Mouse (Mus musculus) adrenal gland, postnatal 10 days (tissue): ENCODE measurements around the gene Rnf31. TPM values are rescaled to one million over a fixed set of nuclear protein-coding genes. Genes with fewer than 3 reads are reported as not detected.

Source experiments
- DNase-seq: peaks from one replicate; pipeline ENCODE4 v3.0.0; 2021; ENCODE audit warnings: mixed read lengths
- total RNA-seq, 2 experiments: library from RNA; stranded (reverse); gene quantifications; 2 replicates each; pipeline ENCODE4 v1.2.3; 2021

The Rnf31 gene
- total RNA-seq, 2 experiments from 2014 or later: 26.7 to 36.2 TPM

DNA sequence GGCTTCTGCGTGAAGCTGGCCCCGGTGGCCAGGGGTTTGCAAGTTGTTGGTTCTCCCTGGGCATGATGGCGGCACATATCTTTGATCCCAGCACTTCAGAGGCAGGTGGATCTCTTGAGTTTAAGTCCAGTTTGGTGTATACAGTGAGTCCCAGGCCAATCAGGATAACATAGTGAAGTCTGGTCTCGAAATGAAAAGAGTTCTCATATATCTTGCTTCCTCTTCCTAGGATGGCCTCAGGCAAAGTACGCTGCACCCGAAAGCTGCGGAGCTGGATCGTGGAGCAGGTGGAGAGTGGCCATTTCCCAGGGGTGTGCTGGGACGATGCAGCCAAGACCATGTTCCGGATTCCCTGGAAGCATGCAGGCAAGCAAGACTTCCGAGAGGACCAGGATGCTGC, 13.3 kb downstream of the Rnf31 start:
- DNase-seq: no peak

DNA sequence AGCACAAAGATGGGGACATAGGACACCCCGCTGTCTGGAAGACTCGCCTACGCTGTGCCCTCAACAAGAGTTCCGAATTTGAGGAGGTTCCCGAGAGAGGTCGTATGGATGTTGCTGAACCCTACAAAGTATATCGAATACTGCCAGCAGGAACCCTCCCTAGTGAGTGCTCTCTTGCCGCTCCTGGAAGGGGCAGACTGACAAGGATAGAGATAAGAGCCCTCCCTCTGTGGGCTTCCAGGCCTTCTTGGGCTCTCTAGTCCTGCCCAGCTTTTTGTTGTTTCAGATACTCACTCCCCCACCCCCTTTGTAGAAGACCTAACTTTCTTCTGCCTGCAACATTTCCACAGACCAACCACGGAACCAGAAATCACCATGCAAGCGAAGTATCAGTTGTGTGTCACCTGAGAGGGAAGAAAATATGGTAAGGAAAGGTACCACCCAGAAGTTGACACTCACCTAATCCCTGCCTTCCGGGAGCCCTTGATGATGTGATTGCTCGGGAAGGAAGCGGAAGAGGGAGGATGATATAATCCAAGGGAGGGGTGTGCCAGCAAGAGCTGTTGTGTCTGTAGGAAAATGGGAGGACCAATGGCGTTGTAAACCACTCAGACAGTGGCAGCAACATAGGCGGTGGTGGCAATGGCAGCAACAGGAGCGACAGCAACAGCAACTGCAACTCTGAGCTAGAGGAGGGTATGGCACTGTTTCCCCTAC, 14.4 kb downstream of the Rnf31 start:
- DNase-seq: no peak

DNA sequence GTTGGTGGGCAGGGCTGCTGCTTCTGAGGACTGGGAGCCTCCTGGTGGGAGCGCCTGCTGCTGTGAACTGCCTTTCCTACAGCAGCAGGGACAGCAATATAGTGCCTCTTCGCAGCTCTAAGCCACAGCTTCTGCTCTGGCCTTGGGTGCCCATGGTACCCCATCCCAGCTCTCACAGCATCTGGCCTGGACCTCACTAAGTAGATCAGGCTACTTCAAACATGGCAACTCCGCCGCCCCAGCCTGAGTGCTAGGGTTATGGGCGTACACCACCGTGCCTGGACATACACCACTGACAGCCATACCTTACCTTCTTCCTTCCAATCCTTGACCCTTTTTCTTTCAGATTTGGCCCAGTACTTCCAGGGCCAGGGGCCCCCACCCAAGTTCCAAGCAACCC, 16.8 kb downstream of the Rnf31 start:
- no peak for DNase-seq

DNA sequence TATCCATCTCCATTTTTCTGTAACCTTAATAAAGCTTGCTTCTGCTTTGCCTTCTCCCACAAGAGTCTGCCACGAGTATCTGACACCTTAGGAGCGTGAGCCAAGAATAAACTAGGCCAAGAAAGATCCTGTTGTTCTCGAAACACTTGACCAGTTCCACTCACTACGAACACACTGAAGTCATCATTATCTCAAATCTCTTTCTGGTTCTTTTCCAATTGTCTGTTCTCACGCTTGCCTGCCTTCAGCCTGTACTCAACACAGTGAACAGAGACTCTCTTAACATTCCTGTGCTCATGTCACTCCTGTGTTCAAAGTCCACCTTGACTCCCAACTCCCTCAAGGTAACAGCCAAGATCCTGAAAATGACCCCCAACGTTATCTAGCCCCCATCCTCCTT, 21.8 kb downstream of the Rnf31 start:
- no peak for DNase-seq

DNA sequence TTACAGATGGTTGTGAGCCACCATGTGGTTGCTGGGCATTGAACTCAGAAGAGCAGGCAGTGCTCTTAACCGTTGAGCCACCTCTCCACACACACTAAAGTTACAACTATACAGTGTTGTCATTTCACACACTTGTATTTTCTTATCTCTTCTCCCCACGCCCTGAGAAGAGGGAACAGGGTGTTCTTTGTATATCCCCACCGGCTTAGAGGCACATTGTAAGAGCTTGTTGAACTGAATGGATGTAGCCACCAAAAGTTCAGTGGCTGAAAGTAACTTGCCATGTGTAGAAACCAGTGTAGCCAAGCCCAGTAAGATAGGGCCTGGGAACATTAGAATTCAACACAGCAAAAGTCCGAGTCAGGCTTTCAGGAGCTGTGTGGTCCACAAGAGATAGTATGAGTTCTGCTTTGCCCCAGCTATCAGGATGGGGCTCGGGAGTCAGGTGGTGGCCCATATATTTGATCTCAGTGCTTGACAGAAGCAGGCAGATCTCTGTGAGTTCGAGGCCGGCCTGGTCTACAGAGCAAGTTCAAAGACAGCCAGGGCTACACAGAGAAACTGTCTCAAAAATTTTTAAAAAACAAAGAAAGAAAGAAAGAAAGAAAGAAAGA, 23.2 kb downstream of the Rnf31 start:
- DNase-seq: no peak

DNA sequence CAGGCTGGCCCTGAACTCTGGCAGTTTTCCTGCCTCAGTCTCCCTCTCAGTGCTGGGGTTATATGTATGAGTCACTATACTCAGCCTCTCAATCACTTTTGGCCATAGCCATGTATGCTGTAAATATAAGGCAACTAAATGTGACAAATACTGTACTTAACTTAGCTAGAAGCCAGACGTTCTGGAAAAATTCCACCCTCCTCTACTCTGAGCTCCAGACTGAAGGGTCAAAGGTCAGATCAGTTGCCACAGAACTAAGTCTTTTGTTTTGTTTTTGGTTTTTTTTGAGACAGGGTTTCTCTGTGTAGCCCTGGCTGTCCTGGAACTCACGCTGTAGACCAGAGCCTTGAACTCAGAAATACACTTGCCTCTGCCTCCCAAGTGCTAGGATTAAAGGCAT, 24.4 kb downstream of the Rnf31 start:
- DNase-seq: no peak

DNA sequence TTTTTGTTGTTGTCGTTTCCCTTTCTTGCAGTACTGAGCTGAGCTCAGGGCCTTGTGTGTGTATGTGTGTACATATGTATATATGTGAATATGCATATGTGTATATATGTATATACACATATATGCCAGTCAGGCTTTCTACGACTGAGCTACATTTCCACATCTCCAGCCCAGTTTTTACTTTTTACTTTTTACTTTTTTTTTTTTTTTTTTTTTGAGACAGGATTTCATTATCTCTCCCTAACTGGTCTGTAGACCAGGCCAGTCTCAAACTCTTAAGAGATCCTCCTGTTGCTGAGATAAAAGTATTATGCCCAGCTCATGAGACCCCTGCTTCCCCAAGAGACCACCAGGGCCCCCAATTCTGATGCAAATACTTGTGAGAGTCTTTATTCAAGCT, 25.3 kb downstream of the Rnf31 start:
- no peak for DNase-seq

DNA sequence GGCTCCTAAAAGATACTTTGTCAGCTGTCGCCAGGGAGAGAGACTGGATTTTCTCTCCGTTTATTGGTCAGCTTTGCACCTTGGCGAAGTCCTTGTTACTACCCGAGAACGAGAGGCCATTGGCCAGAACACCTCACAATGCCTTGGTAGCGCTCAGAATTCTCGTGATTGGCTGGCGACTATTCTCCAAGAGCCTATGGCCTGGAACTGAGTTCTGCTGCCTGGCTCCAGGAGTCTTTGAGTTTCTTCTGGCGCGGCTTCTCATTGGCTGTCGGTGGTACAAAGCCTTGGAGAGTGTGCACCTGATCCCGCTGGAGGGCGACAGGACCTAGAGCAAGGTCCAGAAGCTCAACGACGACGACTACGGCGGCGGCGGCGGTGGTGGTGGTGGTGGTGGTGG, 26.3 kb downstream of the Rnf31 start, which contains the start of gene Rec8:
Rec8 (plus strand) TSS at position 216 of the 400 bp plus-strand sequence.
- peak; percentile 44 for DNase-seq

DNA sequence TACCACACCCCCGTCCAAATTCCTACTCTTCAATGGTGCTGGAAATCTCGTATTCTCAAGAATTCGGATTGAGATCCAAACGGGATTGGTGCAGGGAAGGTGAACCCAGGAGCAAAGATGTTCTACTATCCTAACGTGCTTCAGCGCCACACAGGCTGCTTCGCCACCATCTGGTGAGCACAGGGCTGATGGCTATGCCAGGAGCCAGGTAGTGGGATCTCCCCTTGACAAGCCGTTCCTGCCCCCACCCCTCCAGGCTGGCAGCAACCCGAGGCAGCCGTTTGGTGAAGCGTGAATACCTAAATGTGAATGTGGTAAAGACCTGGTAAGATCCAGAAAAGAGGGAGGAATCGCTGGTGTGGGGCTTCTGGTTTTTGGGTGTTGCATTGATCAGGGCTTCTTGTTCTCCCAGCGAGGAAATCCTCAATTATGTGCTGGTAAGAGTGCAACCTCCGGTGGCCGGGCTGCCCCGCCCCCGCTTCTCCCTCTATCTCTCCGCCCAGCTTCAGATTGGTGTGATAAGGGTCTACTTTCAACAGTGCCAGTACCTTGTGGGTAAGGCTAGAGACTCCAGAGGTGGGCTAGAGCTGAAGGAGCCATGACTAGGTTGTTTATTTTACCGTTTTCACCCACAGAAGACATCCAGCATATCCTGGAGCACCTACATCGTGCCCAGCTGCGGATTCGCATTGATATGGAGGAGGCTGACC, 27.1 kb downstream of the Rnf31 start:
- DNase-seq: no peak

DNA sequence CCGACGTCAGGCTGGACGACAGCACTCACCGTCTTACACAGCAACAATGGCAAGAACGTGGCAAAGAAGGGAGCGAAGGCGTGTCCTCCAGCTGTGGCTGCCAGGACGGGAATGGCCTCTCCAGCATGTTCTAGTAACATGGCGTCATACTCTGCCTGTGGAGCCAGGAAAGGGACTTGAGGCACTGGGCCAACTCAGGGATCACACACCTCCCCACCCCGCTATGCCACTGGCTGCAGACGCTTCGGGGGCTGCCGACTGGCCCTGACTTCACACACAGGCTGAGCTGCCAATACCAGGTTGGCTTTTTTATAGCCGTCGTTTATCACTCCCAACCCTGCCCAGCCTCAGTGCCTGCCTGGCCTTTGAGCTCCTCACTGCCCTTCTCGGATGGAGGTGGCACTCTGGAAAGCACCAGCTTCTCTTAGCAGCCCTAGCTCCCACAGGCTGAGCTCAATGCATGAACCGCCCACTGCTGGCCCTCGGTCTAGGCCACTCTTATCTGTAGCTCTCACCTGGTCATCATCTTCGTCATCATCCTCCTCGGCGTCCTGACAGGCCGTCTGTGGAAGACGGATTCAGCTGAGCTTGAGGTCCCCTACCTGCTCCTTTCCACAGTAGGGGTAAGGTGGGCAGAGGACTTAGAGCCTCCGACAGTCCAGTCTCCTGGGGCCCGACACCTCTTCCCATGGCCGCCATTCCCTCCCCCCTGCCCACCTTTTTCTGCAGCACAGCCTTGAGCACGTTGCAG, 36.7 kb downstream of the Rnf31 start:
- no peak for DNase-seq

DNA sequence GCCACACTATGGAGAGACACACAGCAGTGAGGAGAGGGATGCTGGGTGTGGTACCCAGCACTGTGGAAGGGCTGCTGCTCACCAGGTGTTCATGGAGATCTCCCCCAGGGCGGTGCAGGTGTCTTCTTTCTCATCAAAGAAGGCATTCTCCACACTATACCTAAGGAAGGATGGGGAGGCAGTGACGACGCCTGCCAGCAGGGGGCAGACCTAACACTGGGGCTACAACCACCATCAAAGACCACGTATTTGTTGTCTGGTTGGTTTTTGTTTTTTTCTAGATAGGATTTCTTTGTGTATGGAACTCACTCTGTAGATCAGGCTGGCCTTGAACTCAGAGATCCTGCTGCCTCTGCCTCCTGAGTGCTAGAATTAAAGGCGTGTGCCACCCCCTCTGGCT, 37.8 kb downstream of the Rnf31 start:
- peak; percentile 74 for DNase-seq

DNA sequence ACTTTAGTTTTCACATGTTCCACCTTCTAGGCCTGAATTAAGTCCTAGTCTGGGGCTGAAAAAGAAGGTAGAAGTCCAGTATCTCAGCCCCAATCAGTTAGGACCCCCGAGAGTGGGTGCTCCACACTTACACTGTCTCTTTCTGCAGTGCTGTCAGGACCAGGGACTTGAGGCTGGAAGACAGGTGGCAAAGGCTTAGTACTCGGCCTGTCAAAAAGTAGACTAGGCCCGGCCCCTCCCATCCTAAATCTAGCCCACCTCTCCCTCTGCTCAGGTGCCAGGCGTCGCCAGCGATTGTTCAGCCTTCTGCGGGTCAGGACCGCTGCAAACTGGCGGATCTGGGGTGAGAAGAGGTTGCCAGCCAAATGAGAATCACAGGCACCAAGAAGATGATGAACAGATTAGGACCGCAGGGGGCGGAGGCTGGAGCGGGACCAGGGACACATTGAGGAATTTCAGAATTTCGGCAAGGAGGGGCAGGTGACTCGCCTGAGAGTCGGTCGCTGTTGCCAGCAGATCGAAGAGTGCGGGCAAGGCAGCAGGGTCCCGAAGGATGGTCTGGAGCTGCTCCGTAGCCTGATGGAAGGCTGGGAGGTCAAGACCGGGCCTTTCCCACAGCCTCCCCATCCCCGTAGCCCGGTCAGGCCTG, 43.5 kb downstream of the Rnf31 start:
- DNase-seq: peak; percentile 54

DNA sequence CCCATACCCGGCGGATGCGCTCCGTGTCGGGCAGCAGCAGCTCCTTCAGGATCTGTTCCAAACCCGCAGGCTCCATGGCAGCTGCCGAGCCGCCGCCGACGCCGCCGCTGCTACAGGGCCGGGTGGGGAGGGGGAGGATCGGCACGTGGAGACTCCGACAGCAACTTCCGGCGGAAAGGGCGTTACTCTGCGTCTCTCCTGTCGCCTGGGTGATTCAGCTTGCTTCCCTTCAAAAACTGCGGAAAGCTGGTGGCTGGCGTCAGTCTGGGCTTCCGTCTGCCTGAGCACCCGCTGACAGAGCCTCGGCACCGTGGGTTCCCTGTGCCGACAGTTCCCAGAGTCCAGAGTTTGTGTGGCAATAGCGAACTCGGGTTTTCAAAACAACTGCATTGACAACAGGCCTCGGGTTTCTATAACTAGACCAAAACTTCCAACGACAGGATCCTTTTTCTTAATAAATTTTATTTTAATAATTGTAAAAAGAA, 44.1 kb downstream of the Rnf31 start, which contains the start of gene Ipo4:
Ipo4 (minus strand) TSS at position 435 of the 485 bp plus-strand sequence.
- peak; percentile 93 for DNase-seq

DNA sequence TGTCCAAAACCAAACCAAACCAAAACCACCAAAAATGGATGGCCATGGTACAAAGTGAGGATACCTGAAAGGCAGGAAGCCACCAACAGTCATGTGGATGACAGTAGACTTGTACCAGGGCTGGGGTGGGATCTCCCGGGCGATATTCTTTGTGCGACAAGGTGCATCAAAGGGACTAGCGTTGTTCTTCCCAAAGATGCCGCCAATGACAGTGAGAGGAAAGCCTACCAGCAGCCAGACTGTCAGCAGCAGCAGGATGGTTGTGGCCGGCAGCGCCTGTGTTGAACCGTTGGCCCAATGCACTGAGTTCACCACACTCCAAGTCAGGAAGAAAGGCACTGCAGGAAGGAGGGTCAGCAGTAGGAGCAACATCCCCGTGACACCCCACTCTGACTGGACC, 46.3 kb downstream of the Rnf31 start, which contains the start of gene Gm49378:
Gm49378 (minus strand) TSS at position 101 of the 400 bp plus-strand sequence.
- DNase-seq: no peak

DNA sequence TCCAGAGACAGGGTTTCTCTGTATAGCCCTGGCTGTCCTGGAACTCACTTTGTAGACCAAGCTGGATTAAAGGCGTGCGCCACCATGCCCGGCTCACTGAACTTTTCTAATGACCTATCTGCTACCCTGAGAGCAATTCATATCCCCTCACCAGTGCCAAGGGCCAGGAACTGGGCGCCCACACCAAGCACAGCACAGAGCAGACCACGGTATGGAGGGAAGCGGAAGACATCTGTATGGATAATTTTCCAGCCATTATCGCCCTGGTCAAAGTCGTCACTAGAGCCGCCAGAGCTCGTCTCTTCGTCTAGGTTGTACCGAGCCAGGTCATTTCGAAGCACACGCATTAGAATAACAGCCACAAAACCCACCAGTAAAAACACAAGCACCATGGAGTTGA, 49.3 kb downstream of the Rnf31 start:
- DNase-seq: no peak

DNA sequence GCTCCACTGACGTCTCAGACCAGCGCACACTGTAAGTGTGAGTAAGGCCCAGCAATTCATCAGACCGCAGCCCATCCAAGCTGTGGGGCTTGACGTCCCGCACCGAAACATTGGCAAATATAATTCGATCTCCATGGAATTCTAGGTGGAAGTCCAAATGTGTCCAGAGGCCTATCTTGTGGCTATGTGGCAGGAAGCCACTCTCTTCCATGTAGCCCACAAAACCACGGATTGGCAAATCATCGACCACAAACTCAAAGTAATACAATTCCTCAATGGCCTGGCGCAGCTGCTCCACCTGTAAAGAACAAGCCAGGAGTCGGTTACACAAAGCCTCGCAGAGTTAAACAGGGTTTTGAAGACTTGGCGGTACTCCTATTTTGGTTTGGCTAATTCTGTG, 49.8 kb downstream of the Rnf31 start:
- no peak for DNase-seq

DNA sequence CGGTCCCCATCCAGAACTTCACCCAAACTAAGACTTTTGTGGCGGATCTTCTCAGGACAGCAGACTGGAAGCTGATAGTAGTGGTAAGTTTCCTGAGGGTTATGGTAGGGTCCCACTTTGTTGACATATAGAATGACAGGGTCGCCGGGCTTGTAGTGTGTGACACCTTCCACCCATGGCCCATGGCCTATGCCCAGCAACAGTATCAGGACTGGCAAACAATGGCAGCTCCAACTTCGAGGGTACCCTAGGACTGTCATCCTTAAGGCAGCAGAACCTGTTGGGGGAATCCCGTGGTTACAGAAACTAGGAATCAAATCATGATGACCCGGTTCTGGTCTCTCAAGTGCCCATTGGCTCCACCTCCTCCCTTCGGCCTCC, 51.2 kb downstream of the Rnf31 start:
- DNase-seq: no peak

DNA sequence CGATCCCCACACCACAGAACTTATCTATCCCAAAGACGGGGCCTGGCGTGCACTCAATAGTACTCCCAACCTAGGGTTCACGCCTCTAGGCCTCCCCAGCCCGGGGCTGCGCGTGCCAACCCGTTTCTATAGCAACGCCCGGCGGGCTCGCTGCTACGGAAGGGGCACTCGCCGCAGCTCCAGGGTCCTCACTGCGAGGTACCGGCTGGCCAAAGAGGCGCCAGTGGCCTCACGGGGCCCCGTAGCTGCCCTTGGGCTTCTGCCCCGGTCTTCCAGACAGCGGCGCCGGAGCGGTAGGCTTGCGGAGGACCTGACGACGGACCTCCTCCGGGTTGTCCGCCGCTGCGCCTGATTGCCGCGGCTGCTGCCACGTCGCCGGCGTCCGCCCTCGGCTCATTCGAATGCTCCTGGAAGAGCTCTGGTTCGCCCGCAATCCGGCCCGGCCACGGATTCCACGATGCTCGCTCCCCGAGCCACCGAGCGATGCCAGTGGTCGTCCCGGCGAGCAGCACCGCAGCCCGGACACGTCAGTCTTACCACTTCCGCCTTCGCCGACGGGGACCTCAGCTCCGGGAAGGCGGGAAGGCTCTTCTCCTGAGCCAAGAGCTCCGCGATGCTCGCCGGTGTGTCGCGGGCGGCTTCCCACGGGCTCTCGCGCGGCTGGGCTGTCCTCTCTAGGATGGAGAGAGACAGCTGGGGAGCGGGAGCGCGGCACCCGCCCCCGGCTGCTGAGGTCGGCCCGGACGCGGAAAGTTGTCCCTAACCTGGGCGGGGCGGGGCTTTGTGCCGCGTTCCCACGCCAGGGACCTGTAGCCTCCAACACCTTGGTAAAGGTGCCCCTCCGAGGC, 51.8 kb downstream of the Rnf31 start, which contains the start of gene Tm9sf1:
Tm9sf1 (minus strand) TSS at position 747 of the 848 bp plus-strand sequence.
- peak; percentile 89 for DNase-seq

DNA sequence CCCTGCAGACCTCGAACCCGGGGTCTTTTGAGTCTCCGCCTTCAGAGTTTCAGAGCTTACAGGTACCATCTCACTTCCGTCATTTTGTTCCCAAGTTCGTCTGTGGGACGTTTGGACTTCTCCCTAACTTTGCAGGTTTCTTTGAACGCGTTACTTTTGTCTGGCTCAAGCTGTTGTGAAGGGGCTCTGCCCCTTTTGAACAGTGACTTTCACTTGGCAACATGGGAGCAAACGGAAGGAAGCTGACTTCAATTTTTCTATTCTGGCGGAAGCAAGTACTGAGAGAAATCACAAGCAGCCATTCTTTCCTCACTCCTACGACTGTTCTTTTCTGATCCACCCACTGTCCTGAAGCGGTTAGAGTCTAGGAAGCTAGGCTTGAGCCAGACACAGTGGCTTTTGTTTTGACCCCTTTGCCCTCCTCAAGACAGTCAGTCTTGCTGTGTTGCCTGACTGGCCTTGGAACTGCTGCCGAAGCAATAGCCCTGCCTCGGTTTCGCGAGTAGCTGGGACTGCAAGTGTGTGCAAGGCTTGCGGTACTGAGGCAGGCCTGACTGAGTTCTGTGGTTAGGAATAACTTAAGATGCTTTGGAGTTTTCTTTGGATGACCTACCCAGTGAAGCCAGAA, 52.9 kb downstream of the Rnf31 start:
- DNase-seq: peak; percentile 29

DNA sequence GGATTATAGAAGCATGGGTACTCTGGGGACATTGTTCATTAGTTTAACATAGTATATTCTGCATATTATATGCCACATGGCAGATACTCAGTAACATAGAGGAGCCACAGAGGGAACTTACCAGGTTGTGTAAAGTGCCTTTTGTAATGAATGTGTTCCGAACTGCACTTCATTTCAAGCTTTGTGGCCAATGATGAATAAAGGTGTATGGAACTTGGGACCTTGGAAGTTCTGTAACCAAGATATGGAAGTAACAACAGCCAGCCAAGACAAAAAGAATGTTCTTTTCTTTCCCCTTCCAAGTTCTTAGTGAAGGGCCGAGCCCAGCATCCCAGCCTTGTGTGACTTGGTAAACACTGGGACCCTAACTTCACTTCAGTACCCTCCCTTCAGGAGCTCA, 58.4 kb downstream of the Rnf31 start, which contains the start of gene Tssk4:
Tssk4 (plus strand) TSS at position 301 of the 400 bp plus-strand sequence.
- DNase-seq: no peak
